Mouse (Mus musculus): Measurements from ENCODE around the gene Col2a1. TPM values are rescaled to one million over a fixed set of nuclear protein-coding genes. Genes with fewer than 3 reads are reported as not detected.

The Col2a1 gene
- not detected for polyA plus RNA-seq (2017; shearing (Covaris generic))

DNA sequence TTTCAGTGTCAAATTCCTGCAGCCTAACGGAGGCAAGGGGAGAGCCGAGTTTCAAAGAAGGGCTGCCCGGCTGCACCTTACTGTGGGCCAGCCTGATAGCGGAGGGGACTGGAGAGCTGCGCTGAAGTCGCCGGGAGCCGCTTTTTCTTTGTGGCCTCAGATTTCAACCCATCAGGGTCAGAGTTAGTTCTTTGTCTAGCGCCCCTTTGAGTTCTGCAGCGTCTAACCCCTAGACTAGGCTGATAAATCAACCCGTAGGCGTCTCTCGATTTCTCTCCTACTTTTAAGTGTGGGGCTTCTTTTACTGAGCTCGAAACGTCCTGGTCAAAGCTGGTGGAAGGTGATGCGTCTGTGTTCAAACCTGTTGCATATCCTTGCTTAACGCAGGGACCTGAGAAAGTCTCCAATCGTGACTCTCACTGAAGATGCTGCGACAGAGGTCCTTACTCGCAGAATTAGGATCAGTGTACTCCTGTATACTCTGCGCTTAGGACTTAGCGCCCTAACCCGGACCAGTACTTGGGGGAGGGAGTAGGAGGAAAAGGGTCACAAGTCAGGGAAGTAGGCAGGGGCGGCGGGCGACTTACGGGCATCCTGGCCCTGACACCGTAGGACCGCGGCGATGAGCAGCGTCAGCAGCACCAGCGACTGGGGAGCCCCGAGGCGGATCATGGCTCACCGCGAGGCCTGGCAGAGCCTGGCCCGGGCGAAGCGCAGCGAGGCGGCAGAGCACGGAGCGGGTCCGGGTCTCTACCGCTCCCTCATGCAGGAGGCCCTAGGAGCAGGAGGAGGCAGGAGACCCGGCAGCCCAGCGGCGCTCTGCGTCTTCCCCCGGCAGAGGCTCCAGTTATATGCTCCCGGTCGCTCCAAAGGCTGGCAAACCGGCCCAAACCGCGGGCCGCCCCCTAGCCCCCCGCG is at the start of gene Col2a1:
TSS of gene Col2a1 (minus strand) at position 874 of the 918 bp plus-strand sequence.

DNA sequence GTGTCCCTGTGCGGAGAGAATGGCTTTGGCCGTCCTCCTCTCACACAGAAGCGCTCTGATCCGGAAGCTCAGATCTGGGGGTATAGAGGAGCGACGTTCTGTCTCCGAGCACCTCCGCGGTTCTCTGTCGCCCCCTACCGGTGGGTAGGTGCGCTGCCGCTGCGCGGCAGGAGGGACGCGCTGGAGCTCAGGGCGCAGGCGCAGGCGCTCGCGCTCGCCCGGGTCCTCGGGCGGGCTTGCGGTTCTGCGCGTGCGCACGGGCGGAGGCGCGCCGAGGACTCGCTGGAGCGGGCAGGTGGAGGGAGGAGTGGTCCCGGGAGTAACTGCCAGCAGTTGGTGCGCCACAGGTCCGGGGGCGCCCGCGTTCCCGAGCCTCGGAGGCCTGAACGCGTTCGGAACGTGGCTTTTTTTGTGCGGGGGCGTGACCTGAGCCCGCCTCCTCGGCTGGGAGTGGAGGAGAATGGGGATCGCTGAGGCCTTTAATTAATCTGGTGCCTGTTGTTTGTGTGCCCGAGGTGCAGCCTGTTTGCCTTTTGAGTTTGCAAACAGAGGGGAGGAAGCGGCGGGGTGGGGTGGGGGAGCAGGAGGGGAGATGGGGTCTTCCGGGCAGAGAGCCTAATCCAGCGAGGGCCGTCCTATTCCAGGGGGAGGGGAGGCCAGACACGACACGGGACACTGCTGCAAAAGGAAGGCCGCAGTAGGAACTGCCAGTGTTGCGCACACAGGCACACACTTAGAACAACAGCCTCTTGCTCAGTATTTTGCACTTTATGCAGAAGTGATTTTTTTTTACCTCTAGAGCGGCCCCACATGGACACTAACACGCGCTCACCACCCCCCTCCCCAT is 40.3 kb downstream of the Col2a1 start, which contains the start of gene Tmem106c:
TSS of gene Tmem106c (plus strand) at position 212 of the 847 bp plus-strand sequence.

Other genes with a start within 250 kb of the Col2a1 start
- gene Rapgef3, start 236.7 kb downstream of the Col2a1 start, polyA plus RNA-seq (2017; shearing (Covaris generic)), result 1.9 TPM
- 50.8 TPM for gene Slc48a1, start 226.2 kb downstream of the Col2a1 start, polyA plus RNA-seq (2017; shearing (Covaris generic))
- 71.7 TPM for gene Hdac7, start 160.2 kb downstream of the Col2a1 start, polyA plus RNA-seq (2017; shearing (Covaris generic))
- 1.5 TPM for gene Vdr, start 94.1 kb downstream of the Col2a1 start, polyA plus RNA-seq (2017; shearing (Covaris generic))
- 26.6 TPM for gene Tmem106c, start 40.5 kb downstream of the Col2a1 start, polyA plus RNA-seq (2017; shearing (Covaris generic))
- 14.7 TPM for gene Pfkm, start 87.9 kb upstream of the Col2a1 start, polyA plus RNA-seq (2017; shearing (Covaris generic))
- gene Senp1, start 89.0 kb upstream of the Col2a1 start, polyA plus RNA-seq (2017; shearing (Covaris generic)), result 64.3 TPM
- 51.2 TPM for gene Asb8, start 160.9 kb upstream of the Col2a1 start, polyA plus RNA-seq (2017; shearing (Covaris generic))
- 0.45 TPM for gene Ccdc184, start 162.5 kb upstream of the Col2a1 start, polyA plus RNA-seq (2017; shearing (Covaris generic))
- gene Olfr288, start 190.8 kb upstream of the Col2a1 start, polyA plus RNA-seq (2017; shearing (Covaris generic)), result not detected
- not detected for gene Gm44579, start 216.3 kb upstream of the Col2a1 start, polyA plus RNA-seq (2017; shearing (Covaris generic))
- gene Olfr287, start 216.4 kb upstream of the Col2a1 start, polyA plus RNA-seq (2017; shearing (Covaris generic)), result not detected
- not detected for gene Olfr286, start 229.8 kb upstream of the Col2a1 start, polyA plus RNA-seq (2017; shearing (Covaris generic))